Mouse (Mus musculus) left cerebral cortex, postnatal 36 days (tissue): ENCODE measurements around the gene Gm20715. TPM values are rescaled to one million over a fixed set of nuclear protein-coding genes. Genes with fewer than 3 reads are reported as not detected.
"Not testable (repeated sequence)": the region's sequence is repeated elsewhere in the genome, so short reads cannot be mapped to it uniquely, and the experiment has no call there.

ENCODE experiments used
- DNase-seq, 2 experiments: peaks; one replicate each; pipeline ENCODE4 v3.0.0; 2021 to 2022; ENCODE audit warnings: low spot score in 2 of 2, mixed read lengths in 1 of 2
- intact Hi-C: fragments of 180-260 bp; cut with DNase I; formaldehyde crosslinking; loops from one replicate; pipeline ENCODE4 v1.15.1; 2025
- total RNA-seq, 2 experiments: library from RNA; stranded (reverse); gene quantifications; 2 replicates each; pipeline ENCODE4 v1.2.3; 2021

The Gm20715 gene
- under 1 TPM; 0.12 to 0.18 TPM for total RNA-seq

- DNase-seq, result peak; percentile 49 to 73
- intact Hi-C loops, result no loop called here
Observed at GRCm38 (mm10) chr7:6410043-6410442, at the start of gene Gm20715. Gene Gm20715, plus strand, starts transcription at chr7:6410277.

- DNase-seq, result no peak
- intact Hi-C loops, result loop anchor here (5.0 to 10.0 kb wide), 2 partner anchors 72 to 334 kb away; partner anchors contain the start of gene Zim1
Observed at GRCm38 (mm10) chr7:6360477-6361060, 49.5 kb upstream of the Gm20715 start.

DNA sequence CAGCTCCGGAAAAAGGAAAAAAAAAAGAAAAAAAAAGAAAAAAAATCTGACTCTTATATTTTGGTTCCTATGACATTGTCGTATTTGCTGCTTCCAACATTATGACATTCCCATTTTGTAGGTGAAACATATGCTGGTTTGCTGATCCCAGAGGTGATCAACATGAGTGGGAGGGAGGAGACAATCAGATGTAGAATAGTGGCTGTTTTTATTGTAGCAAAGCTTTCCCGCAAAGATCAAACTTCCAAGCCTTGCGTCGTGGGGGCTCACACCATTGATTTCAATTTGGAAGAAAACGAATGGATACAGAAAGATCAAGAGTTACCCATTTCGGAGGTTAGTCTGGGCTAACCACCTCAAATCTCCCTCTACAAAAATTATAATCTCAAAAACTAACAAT is 48.3 kb upstream of the Gm20715 start:
- intact Hi-C loops, result loop anchor here (5.0 to 10.0 kb wide), 2 partner anchors 71 to 333 kb away; partner anchors contain the start of gene Zim1
- DNase-seq, result no peak

DNA sequence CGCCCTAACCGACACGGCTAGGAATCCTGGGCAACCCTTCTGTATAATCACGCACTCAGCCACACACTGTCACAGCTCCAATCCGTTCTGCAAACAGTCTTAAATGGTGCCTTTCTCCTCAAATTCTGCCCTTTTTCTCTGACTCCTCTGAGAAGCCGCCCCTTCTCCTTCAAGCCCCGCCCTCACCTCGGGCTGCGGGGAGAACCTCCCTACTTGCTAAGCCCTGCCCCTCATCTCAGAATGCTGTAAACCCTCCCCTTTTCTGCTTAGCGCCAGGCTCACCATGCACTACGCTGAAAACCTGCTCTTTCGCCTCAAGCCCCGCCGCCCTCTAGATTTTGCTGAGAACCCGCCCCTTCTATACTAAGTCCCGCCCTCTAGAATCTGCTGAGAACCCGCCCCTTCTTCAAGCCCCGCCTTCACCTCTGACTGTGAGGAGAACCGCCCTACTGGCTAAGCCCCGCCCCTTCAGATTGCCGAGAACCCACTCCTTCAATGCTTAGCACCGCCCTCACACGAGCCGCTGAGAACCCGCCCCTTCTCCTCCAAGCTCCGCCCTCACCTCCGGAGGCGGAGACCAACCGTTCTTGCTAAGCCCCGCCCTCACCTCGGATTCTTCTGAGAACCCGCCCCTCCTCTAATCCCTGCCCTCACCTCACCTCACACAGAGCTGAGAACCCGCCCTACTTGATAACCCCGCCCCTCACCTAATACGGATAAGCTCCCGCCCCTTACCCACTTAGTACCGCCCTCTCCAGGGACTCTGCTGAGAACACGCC is 47.6 kb upstream of the Gm20715 start:
- DNase-seq, result peak; percentile 96 to 97
- intact Hi-C loops, result loop anchor here (5.0 to 10.0 kb wide), 2 partner anchors 70 to 332 kb away; partner anchors contain the start of gene Zim1

DNA sequence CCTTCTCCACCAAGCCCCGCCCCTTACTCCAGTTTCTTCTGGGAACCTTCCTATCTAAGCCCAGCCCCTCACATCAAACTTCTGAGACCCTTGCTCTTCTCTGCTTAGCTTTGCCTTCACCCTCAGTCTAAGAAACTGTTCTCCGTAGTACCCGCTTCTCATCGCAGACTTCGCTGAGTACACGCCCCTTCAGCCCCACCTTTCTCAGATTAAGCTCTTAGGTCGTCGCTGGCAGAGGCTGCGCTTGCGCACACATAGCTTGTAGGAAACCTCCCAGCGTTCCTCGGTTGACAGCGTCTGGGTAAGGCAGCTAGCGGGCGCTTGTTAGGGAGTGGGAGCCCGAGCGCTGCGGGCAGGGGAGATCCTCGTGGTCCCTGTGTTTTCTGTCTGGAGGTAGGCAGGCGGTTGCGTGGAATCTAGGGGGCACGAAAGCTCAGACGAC is 47.0 kb upstream of the Gm20715 start, which contains the start of gene Zfp78:
TSS of gene Zfp78 (plus strand) at position 234 of the 442 bp plus-strand sequence.
- intact Hi-C loops, result loop anchor here (5.0 to 10.0 kb wide), 2 partner anchors 69 to 332 kb away; partner anchors contain the start of gene Zim1
- peak; percentile 83 to 85 for DNase-seq

DNA sequence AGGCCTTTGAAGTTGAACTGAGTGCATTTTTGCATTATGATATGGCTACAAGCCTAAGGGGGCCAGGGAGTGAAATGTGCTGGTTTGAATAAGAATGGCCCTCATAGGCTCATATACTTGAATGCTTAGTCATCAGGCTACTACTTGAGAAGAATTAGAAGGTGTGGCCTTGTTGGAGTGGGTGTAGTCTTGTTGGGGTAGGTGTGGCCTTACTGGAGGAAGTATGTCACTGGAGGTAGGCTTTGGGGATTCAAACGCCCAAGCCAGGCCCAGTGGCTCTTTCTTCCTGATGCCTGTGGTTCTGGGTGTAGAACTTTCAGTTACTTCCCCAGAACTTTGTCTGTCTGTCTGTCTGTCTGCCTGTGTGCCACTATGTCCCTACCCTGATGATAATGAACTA is 45.3 kb upstream of the Gm20715 start:
- intact Hi-C loops, result loop anchor here (5.0 to 10.0 kb wide), 2 partner anchors 68 to 330 kb away; partner anchors contain the start of gene Zim1
- DNase-seq, result no peak

GRCm38 (mm10) chr7:6367185-6367584 is 42.9 kb upstream of the Gm20715 start:
- no peak for DNase-seq
- intact Hi-C loops, result loop anchor here (10.0 kb wide), 1 partner anchor 328 kb away; the partner anchor contains the start of gene Zim1

DNA sequence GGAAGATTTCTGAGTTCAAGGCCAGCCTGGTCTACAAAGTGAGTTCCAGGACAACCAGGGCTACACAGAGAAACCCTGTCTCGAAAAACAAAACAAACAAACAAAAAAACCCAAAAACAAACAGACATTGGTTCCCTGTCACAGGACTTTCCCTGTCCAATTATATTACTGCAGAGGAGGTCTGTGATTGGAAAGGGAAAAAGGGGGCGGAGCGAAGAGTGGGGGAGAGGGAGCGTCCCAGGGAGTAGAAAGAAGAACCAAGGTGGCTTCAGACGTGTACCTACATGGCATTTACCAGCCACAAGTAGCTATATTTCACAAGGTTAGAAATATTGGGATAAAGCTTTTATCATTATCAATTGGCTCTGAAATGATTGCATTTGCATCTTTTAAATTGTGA is 41.9 kb upstream of the Gm20715 start:
- DNase-seq, result not testable (repeated sequence)
- intact Hi-C loops, result loop anchor here (10.0 kb wide), 1 partner anchor 327 kb away; the partner anchor contains the start of gene Zim1

- no peak for DNase-seq
- intact Hi-C loops, result loop anchor here (10.0 kb wide), 1 partner anchor 325 kb away; the partner anchor contains the start of gene Zim1
Observed at GRCm38 (mm10) chr7:6369460-6369859, 40.6 kb upstream of the Gm20715 start.

DNA sequence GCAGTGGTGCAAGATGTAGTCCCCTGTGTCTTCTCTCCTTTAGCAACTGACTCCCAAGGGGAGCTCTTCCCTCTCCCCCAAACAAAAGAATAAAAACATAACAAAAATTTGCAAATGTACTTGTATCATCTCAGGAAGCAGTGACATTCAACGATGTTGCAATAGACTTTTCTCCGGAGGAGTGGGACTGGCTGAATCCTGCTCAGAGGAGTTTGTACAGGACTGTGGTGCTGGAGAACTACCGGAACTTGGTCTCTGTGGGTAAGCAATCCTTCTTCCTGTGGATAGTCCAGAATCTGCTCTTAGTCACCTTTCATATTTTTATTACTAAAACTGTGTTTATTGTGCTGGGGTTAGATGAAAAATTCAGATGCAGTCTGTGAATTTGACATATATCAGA is 37.1 kb upstream of the Gm20715 start:
- intact Hi-C loops, result no loop called here
- no peak for DNase-seq

- peak; percentile 64 to 69 for DNase-seq
- intact Hi-C loops, result loop anchor here (2.0 kb wide), 1 partner anchor 36 kb away; no protein-coding TSS in a partner anchor
Observed at GRCm38 (mm10) chr7:6378441-6378840, 31.6 kb upstream of the Gm20715 start.

DNA sequence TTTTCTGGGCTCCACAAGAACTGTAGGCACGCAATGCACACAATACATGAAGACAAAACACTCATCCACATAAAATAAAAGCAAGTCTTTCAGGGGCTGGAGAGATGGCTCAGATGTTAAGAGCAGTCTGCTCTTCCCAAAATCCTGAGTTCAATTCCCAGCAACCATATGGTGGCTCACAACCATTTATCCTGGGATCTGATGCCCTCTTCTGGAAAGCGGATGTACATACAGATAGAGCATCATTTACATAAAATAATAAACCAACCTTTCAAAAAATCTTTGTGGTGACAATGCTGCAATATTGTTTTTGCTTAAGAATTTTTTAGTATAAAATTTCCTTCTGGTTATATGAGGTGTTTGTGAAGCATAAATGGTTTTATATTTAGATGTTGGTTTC is 28.6 kb upstream of the Gm20715 start:
- no peak for DNase-seq
- intact Hi-C loops, result no loop called here

DNA sequence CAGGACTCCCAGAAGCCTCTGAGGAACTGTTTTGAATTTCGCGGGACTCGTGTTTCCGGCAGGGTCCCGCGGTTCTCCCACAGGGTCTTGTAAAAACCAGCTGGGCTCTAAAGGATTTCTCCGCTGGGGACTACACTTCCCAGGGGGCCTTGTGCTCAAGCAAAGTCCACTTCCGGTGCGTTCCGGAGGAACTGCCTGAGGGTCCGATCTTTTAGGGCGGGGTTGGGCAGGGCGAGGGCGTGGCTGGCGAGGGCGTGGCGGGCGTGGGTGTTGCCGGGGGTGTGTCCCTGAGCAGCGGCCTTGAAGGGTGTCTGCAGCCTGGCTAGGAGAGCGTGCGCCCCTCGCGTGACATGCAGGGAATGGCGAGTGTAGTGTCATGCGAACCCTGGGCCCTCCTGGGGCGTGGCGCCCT is 27.0 kb upstream of the Gm20715 start, which contains the start of gene Zfp28:
TSS of gene Zfp28 (plus strand) at position 252 of the 412 bp plus-strand sequence.
- intact Hi-C loops, result no loop called here
- DNase-seq, result peak; percentile 87 to 89

- no peak for DNase-seq
- intact Hi-C loops, result no loop called here
Observed at GRCm38 (mm10) chr7:6384011-6384410, 26.1 kb upstream of the Gm20715 start.

GRCm38 (mm10) chr7:6386995-6387394 is 23.1 kb upstream of the Gm20715 start:
- intact Hi-C loops, result no loop called here
- peak in 1 of 2 experiments; percentile 17 for DNase-seq

DNA sequence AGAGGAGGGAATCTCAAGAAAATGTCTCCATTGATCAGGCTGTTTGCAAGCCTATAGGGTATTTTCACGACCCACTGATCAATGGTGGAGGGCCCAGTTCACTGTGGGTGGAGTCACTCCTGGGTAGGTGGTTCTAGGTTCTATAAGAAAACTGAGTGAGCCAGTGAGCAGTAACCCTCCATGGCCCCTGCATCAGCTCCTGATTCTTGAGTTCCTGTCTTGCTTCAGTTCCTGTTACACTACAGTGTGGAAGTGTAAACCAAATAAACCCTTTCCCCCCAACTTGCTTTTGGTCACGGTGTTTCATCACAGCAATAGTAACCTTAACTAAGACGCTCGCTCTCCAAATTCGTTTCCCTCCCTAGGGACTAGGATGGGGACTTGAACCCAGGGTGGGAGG is 21.1 kb upstream of the Gm20715 start:
- no peak for DNase-seq
- intact Hi-C loops, result no loop called here

DNA sequence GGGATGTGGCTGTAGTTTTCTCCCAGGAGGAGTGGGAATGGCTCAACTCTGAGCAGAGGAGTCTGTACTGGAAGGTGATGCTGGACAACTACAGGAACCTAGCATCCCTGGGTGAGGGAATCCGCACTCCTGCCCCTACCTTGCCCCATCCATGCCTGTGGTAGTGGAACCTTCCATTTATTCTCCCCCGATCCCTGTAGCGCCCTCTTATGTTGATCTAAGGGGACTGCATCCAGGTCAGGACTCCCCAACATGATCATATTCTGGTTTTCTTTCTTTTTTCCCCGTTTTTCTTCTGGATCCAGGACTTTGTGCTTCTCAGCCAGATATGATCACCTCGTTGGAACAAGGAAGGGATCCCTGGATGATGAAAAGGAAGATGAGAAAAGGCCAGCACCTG is 20.6 kb upstream of the Gm20715 start:
- DNase-seq, result no peak
- intact Hi-C loops, result no loop called here

DNA sequence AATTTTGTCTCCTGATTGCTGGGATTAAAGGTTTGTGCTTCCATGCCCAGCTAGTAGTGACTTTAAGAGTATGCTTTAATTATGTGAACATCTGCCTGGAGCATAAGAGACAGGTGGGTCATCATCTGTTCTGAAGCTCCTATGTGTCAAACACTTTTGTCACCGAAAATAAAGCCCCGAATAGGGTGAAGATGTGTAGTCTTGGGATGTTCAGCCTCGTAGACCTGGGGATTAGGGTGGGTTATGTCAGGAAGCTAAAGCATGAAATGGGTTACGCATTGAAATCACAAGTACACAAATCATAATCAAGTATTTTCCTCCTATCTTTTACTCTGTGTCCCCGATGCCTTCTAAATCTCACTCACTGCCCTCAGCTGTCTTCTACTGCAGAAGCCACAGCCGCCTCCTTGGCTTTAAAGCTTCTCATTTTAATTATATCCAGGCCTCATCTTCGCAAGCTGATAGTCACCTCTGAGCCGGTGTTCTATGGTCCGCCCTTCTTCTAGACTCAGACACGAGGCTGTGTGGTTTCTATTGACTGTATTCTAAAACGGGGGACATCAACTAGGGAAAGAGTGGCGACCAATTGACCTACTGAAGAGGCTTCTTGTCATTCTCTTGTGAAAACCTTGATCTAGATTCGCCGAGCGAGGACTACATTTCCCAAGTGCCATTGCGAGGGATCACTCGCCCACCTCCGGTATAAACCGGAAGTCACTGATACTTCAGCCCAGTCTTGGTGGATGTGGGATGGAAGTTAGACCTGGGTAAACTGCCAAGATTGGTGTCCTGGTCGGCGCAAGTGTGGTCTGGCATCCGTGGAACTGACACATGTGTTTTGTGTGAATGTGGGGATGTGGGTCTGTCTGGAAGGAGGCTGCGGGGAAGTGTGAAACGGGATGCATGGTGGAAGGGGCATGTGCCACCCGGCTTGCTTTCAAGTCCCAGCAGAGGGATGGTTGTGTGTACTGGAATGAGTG is 11.8 kb upstream of the Gm20715 start, which contains the start of gene Smim17:
TSS of gene Smim17 (plus strand) at position 720 of the 980 bp plus-strand sequence.
- intact Hi-C loops, result loop anchor here (1.0 kb wide), 1 partner anchor 16 kb away; no protein-coding TSS in a partner anchor
- DNase-seq, result peak; percentile 74
